Mouse (Mus musculus): ENCODE data around the gene Igfbpl1. TPM values are rescaled to one million over a fixed set of nuclear protein-coding genes. Genes with fewer than 3 reads are reported as not detected.

Gene Igfbpl1
- polyA plus RNA-seq, 2 experiments = 0.08 to 1.6 TPM

GRCm38 (mm10) chr4:45848109-45848824, 21.5 kb upstream of the Igfbpl1 start, which contains the start of gene Stra6l:
Gene Stra6l, plus strand, starts transcription at chr4:45848664.
- no peak for DNase-seq (ENCODE audit: low spot score)
- Histone ChIP-seq H3K9me3 (ENCODE audit: control insufficient read depth, low read length) (no peaks in the 10 kb centered on the region), H3K27ac (replicated peaks; ENCODE audit: low read depth, low read length) (no peak within 1 kb of the TSS), H3K27me3 (ENCODE audit: control insufficient read depth, insufficient read depth, low read length) (0 out of 2 replicates have a peak, but pooled peaks cover 11% of the 10 kb centered on the region), H3K9ac (ENCODE audit: low read depth, low read length, severe bottlenecking) (no peak within 1 kb of the TSS), H3K4me2 (replicated peaks; ENCODE audit: low read depth, low read length, severe bottlenecking) (peak within 1 kb of the TSS; percentile 32), H3K4me1 (ENCODE audit: control insufficient read depth, insufficient read depth, low read length) (peaks cover 14% of the 10 kb centered on the region), H3K36me3 (ENCODE audit: control insufficient read depth, insufficient read depth, low read length) (no peaks in the 10 kb centered on the region), H3K4me3 (replicated peaks; ENCODE audit: low read length) (0 out of 2 replicates have a peak within 1 kb of the TSS, but pooled peaks have one; percentile 2)
- no peak for TF ChIP-seq POLR2A (IDR thresholded peaks at IDR 0.05; ENCODE audit: borderline replicate concordance, extremely low read depth, insufficient read depth, insufficient read length)
- ATAC-seq (ENCODE audit: low FRiP score, low read depth) = peak; percentile 62; the same call in 1 of the 2 replicates
- WGBS = 13% methylated on average over 10 of the region's 10 CpGs

GRCm38 (mm10) chr4:45846263-45846662, 19.5 kb upstream of the Igfbpl1 start:
- Histone ChIP-seq H3K27ac (replicated peaks; ENCODE audit: low read depth, low read length) (no peak overlapping the region), H3K4me1 (ENCODE audit: control insufficient read depth, insufficient read depth, low read length) (peaks cover 14% of the 10 kb centered on the region), H3K36me3 (ENCODE audit: control insufficient read depth, insufficient read depth, low read length) (no peaks in the 10 kb centered on the region), H3K4me3 (replicated peaks; ENCODE audit: low read length) (no peak overlapping the region), H3K9me3 (ENCODE audit: control insufficient read depth, low read length) (no peaks in the 10 kb centered on the region), H3K27me3 (ENCODE audit: control insufficient read depth, insufficient read depth, low read length) (0 out of 2 replicates have a peak, but pooled peaks cover 11% of the 10 kb centered on the region), H3K4me2 (replicated peaks; ENCODE audit: low read depth, low read length, severe bottlenecking) (no peak overlapping the region), H3K9ac (ENCODE audit: low read depth, low read length, severe bottlenecking) (no peak overlapping the region)
- WGBS = 95% methylated on average over 2 of the region's 2 CpGs
- DNase-seq (ENCODE audit: low spot score) = no peak
- TF ChIP-seq POLR2A (IDR thresholded peaks at IDR 0.05; ENCODE audit: borderline replicate concordance, extremely low read depth, insufficient read depth, insufficient read length) = no peak
- no peak for ATAC-seq (ENCODE audit: low FRiP score, low read depth)

- H3K27me3 ChIP-seq (ENCODE audit: control insufficient read depth, insufficient read depth, low read length) = 0 out of 2 replicates have a peak, but pooled peaks cover 11% of the 10 kb centered on the region
- no peak overlapping the region for H3K4me3 ChIP-seq (replicated peaks; ENCODE audit: low read length)
- 43% methylated on average over 14 of the region's 14 CpGs for WGBS
- H3K4me1 ChIP-seq (ENCODE audit: control insufficient read depth, insufficient read depth, low read length) = peaks cover 13% of the 10 kb centered on the region
- no peak overlapping the region for H3K27ac ChIP-seq (replicated peaks; ENCODE audit: low read depth, low read length)
- no peak overlapping the region for H3K4me2 ChIP-seq (replicated peaks; ENCODE audit: low read depth, low read length, severe bottlenecking)
- no peaks in the 10 kb centered on the region for H3K36me3 ChIP-seq (ENCODE audit: control insufficient read depth, insufficient read depth, low read length)
- DNase-seq (ENCODE audit: low spot score) (peak; percentile 44), ATAC-seq (ENCODE audit: low FRiP score, low read depth) (no peak)
- TF ChIP-seq POLR2A (IDR thresholded peaks at IDR 0.05; ENCODE audit: borderline replicate concordance, extremely low read depth, insufficient read depth, insufficient read length) = no peak
- H3K9ac ChIP-seq (ENCODE audit: low read depth, low read length, severe bottlenecking) = no peak overlapping the region
- no peaks in the 10 kb centered on the region for H3K9me3 ChIP-seq (ENCODE audit: control insufficient read depth, low read length)
Measured at GRCm38 (mm10) chr4:45844355-45844754, 17.6 kb upstream of the Igfbpl1 start.

- ATAC-seq (ENCODE audit: low FRiP score, low read depth) (no peak), DNase-seq (ENCODE audit: low spot score) (no peak)
- no peak for TF ChIP-seq POLR2A (IDR thresholded peaks at IDR 0.05; ENCODE audit: borderline replicate concordance, extremely low read depth, insufficient read depth, insufficient read length)
- H3K9ac ChIP-seq (ENCODE audit: low read depth, low read length, severe bottlenecking) = no peak overlapping the region
- H3K27me3 ChIP-seq (ENCODE audit: control insufficient read depth, insufficient read depth, low read length) = peaks cover 23% of the 10 kb centered on the region
- H3K36me3 ChIP-seq (ENCODE audit: control insufficient read depth, insufficient read depth, low read length) = no peaks in the 10 kb centered on the region
- H3K4me1 ChIP-seq (ENCODE audit: control insufficient read depth, insufficient read depth, low read length) = no peaks in the 10 kb centered on the region
- H3K27ac ChIP-seq (replicated peaks; ENCODE audit: low read depth, low read length) = no peak overlapping the region
- no peaks in the 10 kb centered on the region for H3K9me3 ChIP-seq (ENCODE audit: control insufficient read depth, low read length)
- WGBS = 37% methylated on average over 5 of the region's 5 CpGs
- no peak overlapping the region for H3K4me3 ChIP-seq (replicated peaks; ENCODE audit: low read length)
- H3K4me2 ChIP-seq (replicated peaks; ENCODE audit: low read depth, low read length, severe bottlenecking) = no peak overlapping the region
Measured at GRCm38 (mm10) chr4:45833461-45833860, 6.7 kb upstream of the Igfbpl1 start.

GRCm38 (mm10) chr4:45831996-45832395, 5.3 kb upstream of the Igfbpl1 start:
- no peaks in the 10 kb centered on the region for H3K36me3 ChIP-seq (ENCODE audit: control insufficient read depth, insufficient read depth, low read length)
- H3K27ac ChIP-seq (replicated peaks; ENCODE audit: low read depth, low read length) = no peak overlapping the region
- no peak overlapping the region for H3K9ac ChIP-seq (ENCODE audit: low read depth, low read length, severe bottlenecking)
- no peaks in the 10 kb centered on the region for H3K9me3 ChIP-seq (ENCODE audit: control insufficient read depth, low read length)
- no peak for DNase-seq (ENCODE audit: low spot score)
- H3K4me3 ChIP-seq (replicated peaks; ENCODE audit: low read length) = no peak overlapping the region
- 88% methylated on average over 7 of the region's 7 CpGs for WGBS
- H3K4me1 ChIP-seq (ENCODE audit: control insufficient read depth, insufficient read depth, low read length) = no peaks in the 10 kb centered on the region
- H3K27me3 ChIP-seq (ENCODE audit: control insufficient read depth, insufficient read depth, low read length) = peaks cover 38% of the 10 kb centered on the region
- H3K4me2 ChIP-seq (replicated peaks; ENCODE audit: low read depth, low read length, severe bottlenecking) = no peak overlapping the region
- TF ChIP-seq POLR2A (IDR thresholded peaks at IDR 0.05; ENCODE audit: borderline replicate concordance, extremely low read depth, insufficient read depth, insufficient read length) = no peak
- no peak for ATAC-seq (ENCODE audit: low FRiP score, low read depth)
